Mouse (Mus musculus) hindbrain, embryonic 10.5 days (tissue): ENCODE results near the gene Dus2. TPM values are rescaled to one million over a fixed set of nuclear protein-coding genes. Genes with fewer than 3 reads are reported as not detected.

Source experiments
- DNase-seq: peaks from one replicate; pipeline ENCODE4 v3.0.0-alpha.2; 2017; ENCODE audit warnings: low spot score
- H3K27ac ChIP-seq: fragments of 300-500 bp; sonication (generic); 2 replicates; pipeline ENCODE4 v1.5.1; 2016; ENCODE audit warnings: mild to moderate bottlenecking, moderate library complexity
- H3K27me3 ChIP-seq: fragments of 300-500 bp; sonication (generic); 2 replicates; pipeline ENCODE4 v1.6.1; 2016; ENCODE audit warnings: mild to moderate bottlenecking; ENCODE audit not compliant: poor library complexity, insufficient read depth, severe bottlenecking
- H3K36me3 ChIP-seq: fragments of 300-500 bp; sonication (generic); 2 replicates; pipeline ENCODE4 v1.6.1; 2016; ENCODE audit warnings: mild to moderate bottlenecking, moderate library complexity
- H3K4me1 ChIP-seq: fragments of 300-500 bp; sonication (generic); replicated peaks from 2 replicates; pipeline ENCODE4 v1.6.1; 2016; ENCODE audit warnings: mild to moderate bottlenecking
- H3K4me3 ChIP-seq: fragments of 300-500 bp; sonication (generic); 2 replicates; pipeline ENCODE4 v1.5.1; 2016; ENCODE audit warnings: mild to moderate bottlenecking, moderate library complexity
- H3K9me3 ChIP-seq: fragments of 300-500 bp; sonication (generic); 2 replicates; pipeline ENCODE4 v1.6.1; 2016; ENCODE audit warnings: mild to moderate bottlenecking, moderate library complexity
- WGBS: fragments of 180-500 bp; shearing (Covaris S2); methylation state at CpG from one replicate; pipeline ENCODE4 v1.1.7; 2016; 5-methylcytosine and 5-hydroxymethylcytosine counted together
- polyA plus RNA-seq: library from polyadenylated mRNA; unstranded; fragments of >200 nt; fragmentation: Nextera tagmentation; extraction: Ambion mirVana; gene quantifications from 2 replicates; pipeline ENCODE4 v1.2.1, GENCODE M21; 2016

Gene Dus2
- 21.1 and 21.3 TPM in 2 replicates for polyA plus RNA-seq

DNA sequence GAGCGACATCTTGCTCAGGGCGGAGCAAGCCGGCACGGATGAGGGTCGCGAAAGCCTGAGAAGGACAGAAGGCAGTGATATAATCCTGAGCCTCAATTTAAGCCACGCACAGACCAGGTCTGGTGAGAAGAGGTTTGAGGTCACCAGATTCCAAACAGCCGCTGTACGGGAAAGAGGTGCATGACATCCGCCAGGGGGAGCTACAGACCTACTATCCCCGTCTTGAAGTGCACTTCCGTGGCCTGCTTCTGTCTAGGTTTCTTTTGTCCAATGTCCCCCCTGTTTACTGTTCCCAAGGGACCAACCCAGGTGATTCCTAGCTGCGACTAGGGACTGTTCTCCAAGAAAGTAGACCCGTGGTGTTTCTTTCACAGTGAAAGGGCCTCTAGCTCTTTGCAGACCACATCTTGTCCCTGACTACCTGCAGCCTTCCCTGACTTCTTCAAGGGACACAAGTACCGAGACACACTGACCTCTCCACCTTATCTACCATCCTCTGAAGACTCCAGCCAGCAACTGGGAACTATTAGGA lies at the start of gene Dus2:
Gene Dus2 (plus strand): TSS at position 482 of the 532 bp plus-strand sequence.
- H3K4me3 ChIP-seq, result no peak within 1 kb of the TSS
- peak; percentile 80 for DNase-seq

GRCm38 (mm10) chr8:105942026-105942425 lies 49.1 kb upstream of the Dus2 start:
- H3K4me3 ChIP-seq, result no peak overlapping the region
- H3K9me3 ChIP-seq, result no peaks in the 10 kb centered on the region
- no peak for DNase-seq
- no peaks in the 10 kb centered on the region for H3K27me3 ChIP-seq
- no peak overlapping the region for H3K27ac ChIP-seq
- peaks cover 20% of the 10 kb centered on the region for H3K4me1 ChIP-seq
- 95% methylated on average over 11 of the region's 11 CpGs for WGBS
- peaks cover 52% of the 10 kb centered on the region for H3K36me3 ChIP-seq

More for the DNA sequence above, at the start of gene Dus2:
- Histone ChIP-seq H3K4me1 (peaks cover 6% of the 10 kb centered on the region), H3K27ac (peak within 1 kb of the TSS; percentile 73), H3K36me3 (no peaks in the 10 kb centered on the region), H3K9me3 (no peaks in the 10 kb centered on the region), H3K27me3 (peaks cover 4% of the 10 kb centered on the region; the same call in 1 of the 2 replicates)
- WGBS, result 10% methylated on average over 15 of the region's 15 CpGs

DNA sequence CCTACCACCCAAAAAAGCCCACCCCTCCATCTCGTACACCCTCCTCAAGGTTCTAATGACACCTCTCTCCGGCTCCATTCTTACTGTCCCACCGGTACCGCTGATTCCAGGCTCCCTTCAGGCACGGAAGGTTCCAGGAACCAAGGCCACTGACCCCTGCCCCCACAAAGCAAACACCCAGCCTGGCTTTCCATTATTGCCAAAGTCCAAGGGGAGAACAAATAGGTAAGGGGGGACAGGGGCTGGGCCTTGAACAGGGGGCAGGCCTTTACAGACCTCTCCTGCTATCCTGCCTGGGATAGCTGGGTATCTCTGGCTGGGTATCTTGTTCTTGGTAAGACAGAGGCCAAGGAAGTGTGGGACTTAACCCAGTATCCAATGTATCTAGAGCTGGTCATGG lies 48.6 kb upstream of the Dus2 start:
- no peak for DNase-seq
- H3K4me3 ChIP-seq, result no peak overlapping the region
- no peaks in the 10 kb centered on the region for H3K27me3 ChIP-seq
- H3K27ac ChIP-seq, result no peak overlapping the region
- 97% methylated on average over 5 of the region's 5 CpGs for WGBS
- no peaks in the 10 kb centered on the region for H3K9me3 ChIP-seq
- H3K36me3 ChIP-seq, result peaks cover 57% of the 10 kb centered on the region
- peaks cover 17% of the 10 kb centered on the region for H3K4me1 ChIP-seq

GRCm38 (mm10) chr8:105943321-105943739 lies 47.8 kb upstream of the Dus2 start, which contains the start of gene Lcat:
TSS of gene Lcat (minus strand) at chr8:105943382.
- 66% methylated on average over 8 of the region's 8 CpGs for WGBS
- H3K4me1 ChIP-seq, result peaks cover 9% of the 10 kb centered on the region; the same call in 1 of the 2 replicates
- no peak for DNase-seq
- no peak within 1 kb of the TSS for H3K4me3 ChIP-seq
- H3K27me3 ChIP-seq, result no peaks in the 10 kb centered on the region
- peaks cover 65% of the 10 kb centered on the region for H3K36me3 ChIP-seq
- H3K27ac ChIP-seq, result 0 out of 2 replicates have a peak within 1 kb of the TSS, but pooled peaks have one; percentile 56
- no peaks in the 10 kb centered on the region for H3K9me3 ChIP-seq

DNA sequence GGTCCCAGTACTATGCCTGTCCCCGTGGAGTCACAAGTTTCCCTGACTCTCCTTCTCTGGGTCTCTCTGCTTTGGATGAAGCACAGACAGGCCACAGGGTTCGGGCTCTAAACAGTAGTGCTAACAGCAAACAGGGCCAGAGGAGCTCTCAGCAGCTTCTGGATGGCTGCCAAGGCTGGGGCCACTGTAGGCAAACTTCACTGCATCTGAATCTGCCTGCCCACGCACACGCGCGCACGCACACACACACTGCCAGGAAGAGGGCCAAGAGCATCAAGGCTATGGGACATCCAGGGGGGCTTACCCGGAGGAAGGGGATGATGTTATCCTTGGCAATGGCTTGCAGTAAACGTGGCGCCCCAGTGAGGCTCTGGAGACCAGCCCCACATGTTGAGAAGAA lies 41.8 kb upstream of the Dus2 start:
- H3K4me3 ChIP-seq, result no peak overlapping the region
- H3K4me1 ChIP-seq, result peaks cover 7% of the 10 kb centered on the region
- H3K36me3 ChIP-seq, result peaks cover 87% of the 10 kb centered on the region

GRCm38 (mm10) chr8:105951057-105951659 lies 40.0 kb upstream of the Dus2 start:
- H3K27ac ChIP-seq, result peak overlapping the region; percentile 42
- peaks cover 79% of the 10 kb centered on the region for H3K36me3 ChIP-seq
- 60% methylated on average over 7 of the region's 7 CpGs for WGBS
- DNase-seq, result peak; percentile 39
- no peak overlapping the region for H3K4me3 ChIP-seq
- no peaks in the 10 kb centered on the region for H3K27me3 ChIP-seq
- peaks cover 7% of the 10 kb centered on the region for H3K4me1 ChIP-seq
- no peaks in the 10 kb centered on the region for H3K9me3 ChIP-seq

More for the DNA sequence above, 41.8 kb upstream of the Dus2 start:
- Histone ChIP-seq H3K27ac (no peak overlapping the region), H3K27me3 (no peaks in the 10 kb centered on the region), H3K9me3 (no peaks in the 10 kb centered on the region)
- WGBS, result 92% methylated on average over 10 of the region's 10 CpGs
- DNase-seq, result no peak

DNA sequence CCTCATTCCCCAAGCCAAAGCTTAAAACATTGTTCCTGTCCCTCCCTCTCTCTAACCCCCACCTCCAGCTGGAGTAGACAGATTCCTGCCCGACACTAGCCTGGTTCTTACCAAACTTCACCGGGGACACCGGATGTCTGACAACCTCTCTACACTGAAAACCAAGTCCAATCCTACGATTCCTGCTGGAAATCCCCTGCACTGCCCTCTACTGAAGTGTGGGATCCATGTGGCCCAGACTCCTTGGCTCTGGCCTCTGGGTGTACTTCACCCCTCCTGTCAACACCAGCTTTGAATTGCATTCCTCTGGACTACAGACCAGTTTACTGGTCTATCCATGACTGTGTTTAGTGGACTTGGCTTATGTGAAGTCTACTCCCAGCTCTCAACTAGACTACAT lies 34.6 kb upstream of the Dus2 start:
- H3K9me3 ChIP-seq, result no peaks in the 10 kb centered on the region
- H3K4me3 ChIP-seq, result no peak overlapping the region
- H3K4me1 ChIP-seq, result peaks cover 2% of the 10 kb centered on the region
- 93% methylated on average over 4 of the region's 4 CpGs for WGBS
- no peak for DNase-seq
- H3K36me3 ChIP-seq, result peaks cover 35% of the 10 kb centered on the region
- H3K27me3 ChIP-seq, result no peaks in the 10 kb centered on the region
- no peak overlapping the region for H3K27ac ChIP-seq

DNA sequence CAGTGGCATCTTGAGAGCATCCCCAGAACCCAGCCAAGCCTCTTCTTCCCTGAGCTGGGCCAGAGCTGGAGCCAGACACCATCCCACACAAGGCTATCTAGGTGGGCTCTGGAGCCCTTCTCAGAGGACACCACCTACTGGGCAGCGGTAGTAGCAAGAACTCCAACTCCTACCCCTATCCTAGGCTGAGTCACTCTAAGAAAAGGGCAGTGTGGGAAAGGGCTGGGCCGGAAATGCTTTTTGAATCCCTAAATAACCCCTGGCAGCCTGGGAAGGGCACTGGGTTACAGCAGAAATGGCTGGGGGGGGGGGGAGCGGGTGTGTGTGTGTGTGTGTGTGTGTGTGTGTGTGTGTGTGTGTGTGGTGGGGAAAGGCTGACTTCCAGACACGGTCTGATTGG lies 33.3 kb upstream of the Dus2 start:
- H3K4me3 ChIP-seq, result no peak overlapping the region
- whole genome bisulfite sequencing, result 73% methylated on average over 3 of the region's 4 CpGs

GRCm38 (mm10) chr8:105959350-105959749 lies 31.8 kb upstream of the Dus2 start:
- DNase-seq, result no peak
- no peak overlapping the region for H3K4me3 ChIP-seq
- H3K27ac ChIP-seq, result no peak overlapping the region
- H3K4me1 ChIP-seq, result peaks cover 4% of the 10 kb centered on the region
- peaks cover 3% of the 10 kb centered on the region for H3K27me3 ChIP-seq
- WGBS, result 91% methylated on average over 7 of the region's 7 CpGs
- H3K9me3 ChIP-seq, result no peaks in the 10 kb centered on the region
- H3K36me3 ChIP-seq, result peaks cover 17% of the 10 kb centered on the region

More for the DNA sequence above, 33.3 kb upstream of the Dus2 start:
- Histone ChIP-seq H3K27ac (no peak overlapping the region), H3K27me3 (no peaks in the 10 kb centered on the region), H3K36me3 (peaks cover 29% of the 10 kb centered on the region), H3K4me1 (no peaks in the 10 kb centered on the region), H3K9me3 (no peaks in the 10 kb centered on the region)
- DNase-seq, result no peak

- no peak for DNase-seq
- WGBS, result 75% methylated on average over 14 of the region's 14 CpGs
Observed at GRCm38 (mm10) chr8:105961101-105961500, 30.0 kb upstream of the Dus2 start.

GRCm38 (mm10) chr8:105961536-105961935 lies 29.6 kb upstream of the Dus2 start:
- peaks cover 9% of the 10 kb centered on the region for H3K36me3 ChIP-seq
- no peak overlapping the region for H3K4me3 ChIP-seq
- no peak for DNase-seq
- H3K9me3 ChIP-seq, result no peaks in the 10 kb centered on the region
- H3K27ac ChIP-seq, result no peak overlapping the region
- H3K4me1 ChIP-seq, result peaks cover 26% of the 10 kb centered on the region
- 89% methylated on average over 10 of the region's 10 CpGs for WGBS
- H3K27me3 ChIP-seq, result peaks cover 24% of the 10 kb centered on the region

More at GRCm38 (mm10) chr8:105961101-105961500, 30.0 kb upstream of the Dus2 start:
- H3K4me1 ChIP-seq, result peaks cover 22% of the 10 kb centered on the region
- peaks cover 9% of the 10 kb centered on the region for H3K36me3 ChIP-seq
- H3K4me3 ChIP-seq, result no peak overlapping the region
- H3K27ac ChIP-seq, result no peak overlapping the region
- H3K27me3 ChIP-seq, result peaks cover 20% of the 10 kb centered on the region
- H3K9me3 ChIP-seq, result no peaks in the 10 kb centered on the region

DNA sequence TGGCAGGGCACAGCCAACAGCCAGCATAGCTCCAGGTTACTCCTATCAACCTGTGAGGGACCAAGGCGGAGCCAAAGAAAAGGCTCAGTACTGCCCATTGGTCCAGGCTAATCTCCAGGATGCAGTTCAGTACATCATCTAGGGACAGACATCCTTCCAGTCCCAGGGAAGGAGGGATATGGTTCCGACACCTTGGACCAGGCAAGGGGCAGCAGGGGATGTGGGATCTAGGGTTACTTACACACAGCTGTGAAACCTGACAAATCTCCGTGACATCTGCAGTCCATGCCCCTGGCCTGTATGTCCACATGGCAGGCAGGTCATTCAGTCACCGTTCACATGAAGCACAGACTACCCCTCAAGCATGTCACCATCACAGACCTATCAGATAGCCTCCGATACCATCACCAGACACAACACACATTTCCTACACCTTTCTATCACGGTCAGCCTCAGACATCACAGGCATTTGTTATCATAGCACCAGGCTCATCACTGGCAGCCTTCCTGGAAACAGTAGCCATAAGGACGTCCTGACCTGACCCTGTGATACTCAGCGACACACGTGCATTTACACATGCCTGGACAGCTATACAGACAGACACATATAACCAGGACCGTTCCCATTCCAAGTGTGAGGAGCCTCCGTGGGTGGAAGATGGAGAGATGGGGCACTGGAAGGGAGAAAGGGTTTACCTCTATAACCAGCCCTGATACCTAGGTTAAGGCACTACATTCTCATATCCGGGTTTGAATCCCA lies 26.5 kb upstream of the Dus2 start:
- Histone ChIP-seq H3K9me3 (no peaks in the 10 kb centered on the region), H3K27ac (no peak overlapping the region; the same call in 1 of the 2 replicates), H3K4me3 (peak overlapping the region; percentile 77), H3K36me3 (no peaks in the 10 kb centered on the region), H3K4me1 (peaks cover 33% of the 10 kb centered on the region), H3K27me3 (peaks cover 43% of the 10 kb centered on the region)
- 68% methylated on average over 12 of the region's 12 CpGs for WGBS
- DNase-seq, result peak; percentile 5
